Mouse (Mus musculus): Measurements from ENCODE around the gene Vmn2r89. TPM values are rescaled to one million over a fixed set of nuclear protein-coding genes. Genes with fewer than 3 reads are reported as not detected.

Gene Vmn2r89
- polyA plus RNA-seq, 1 experiment, result not detected

DNA sequence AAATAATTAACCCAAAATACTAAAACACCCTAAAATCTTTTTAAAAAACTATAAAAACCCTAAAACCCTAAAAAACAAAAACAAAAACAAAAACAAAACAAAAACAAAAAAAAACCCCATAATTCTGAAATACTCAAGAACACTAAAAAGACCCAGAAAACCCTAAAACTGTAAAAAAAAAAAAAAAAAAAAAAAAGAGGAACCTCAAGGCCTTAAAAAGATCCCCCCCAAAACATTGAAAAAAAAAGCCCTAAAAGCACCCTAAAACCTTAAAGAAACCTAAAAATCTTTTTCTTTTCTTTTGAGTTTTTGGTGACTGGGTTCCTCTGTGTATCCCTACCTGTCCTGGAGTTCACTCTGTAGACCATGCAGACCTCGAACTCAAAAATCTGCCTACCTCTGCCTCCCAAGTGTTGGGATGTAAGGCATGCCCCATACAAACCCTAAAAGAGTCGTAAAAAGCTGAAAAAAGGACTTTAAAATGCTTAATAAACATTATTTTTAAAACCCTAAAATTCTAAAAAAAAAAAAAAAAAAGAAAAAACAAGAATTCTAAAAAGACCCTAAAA is 48.1 kb downstream of the Vmn2r89 start:
- Histone ChIP-seq H3K4me1 (replicated peaks; ENCODE audit: control insufficient read depth, insufficient read depth, low read length) (no peaks in the 10 kb centered on the region), H3K27me3 (ENCODE audit: control insufficient read depth, insufficient read depth, low read length) (no peaks in the 10 kb centered on the region), H3K4me3 (ENCODE audit: control insufficient read depth, insufficient read depth, low read length) (no peak overlapping the region), H3K36me3 (ENCODE audit: control insufficient read depth, insufficient read depth, low read length) (no peaks in the 10 kb centered on the region), H3K27ac (ENCODE audit: control insufficient read depth, insufficient read depth, low read length) (no peak overlapping the region)
- no peak for DNase-seq
- TF ChIP-seq POLR2A (IDR thresholded peaks at IDR 0.05; ENCODE audit: control insufficient read depth, extremely low read depth, insufficient read depth, low read length, poor library complexity), result no peak
- no peak for TF ChIP-seq CTCF (IDR thresholded peaks at IDR 0.05; ENCODE audit: borderline replicate concordance, control insufficient read depth, extremely low read depth, insufficient read depth, low read length, poor library complexity)
- whole genome bisulfite sequencing, result 90% methylated on average over 2 of the region's 2 CpGs

DNA sequence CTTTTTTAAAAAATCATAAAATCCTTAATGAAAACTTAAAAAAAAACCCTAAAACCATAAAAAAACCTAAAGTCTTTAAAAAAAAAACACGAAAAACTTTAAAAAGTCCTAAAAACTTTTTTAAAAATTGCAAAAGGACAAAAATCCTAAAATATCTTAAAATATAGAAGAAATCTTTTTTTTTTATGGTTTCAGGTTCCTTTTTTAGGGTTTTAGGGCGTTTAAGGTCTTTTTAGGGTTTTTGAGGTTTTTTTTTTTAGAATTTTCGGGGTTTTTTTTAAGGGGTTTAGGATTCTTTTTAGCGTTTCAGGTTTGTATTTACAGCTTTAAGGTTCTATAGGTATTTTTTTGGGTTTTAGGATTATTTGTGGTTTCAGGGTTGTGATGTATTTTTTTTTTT is 48.8 kb downstream of the Vmn2r89 start:
- Histone ChIP-seq H3K4me1 (replicated peaks; ENCODE audit: control insufficient read depth, insufficient read depth, low read length) (no peaks in the 10 kb centered on the region), H3K36me3 (ENCODE audit: control insufficient read depth, insufficient read depth, low read length) (no peaks in the 10 kb centered on the region), H3K4me3 (ENCODE audit: control insufficient read depth, insufficient read depth, low read length) (no peak overlapping the region), H3K27me3 (ENCODE audit: control insufficient read depth, insufficient read depth, low read length) (no peaks in the 10 kb centered on the region), H3K27ac (ENCODE audit: control insufficient read depth, insufficient read depth, low read length) (no peak overlapping the region)
- TF ChIP-seq CTCF (IDR thresholded peaks at IDR 0.05; ENCODE audit: borderline replicate concordance, control insufficient read depth, extremely low read depth, insufficient read depth, low read length, poor library complexity) (no peak), POLR2A (IDR thresholded peaks at IDR 0.05; ENCODE audit: control insufficient read depth, extremely low read depth, insufficient read depth, low read length, poor library complexity) (no peak)
- DNase-seq, result no peak
- 17% methylated on average over 4 of the region's 4 CpGs for WGBS

DNA sequence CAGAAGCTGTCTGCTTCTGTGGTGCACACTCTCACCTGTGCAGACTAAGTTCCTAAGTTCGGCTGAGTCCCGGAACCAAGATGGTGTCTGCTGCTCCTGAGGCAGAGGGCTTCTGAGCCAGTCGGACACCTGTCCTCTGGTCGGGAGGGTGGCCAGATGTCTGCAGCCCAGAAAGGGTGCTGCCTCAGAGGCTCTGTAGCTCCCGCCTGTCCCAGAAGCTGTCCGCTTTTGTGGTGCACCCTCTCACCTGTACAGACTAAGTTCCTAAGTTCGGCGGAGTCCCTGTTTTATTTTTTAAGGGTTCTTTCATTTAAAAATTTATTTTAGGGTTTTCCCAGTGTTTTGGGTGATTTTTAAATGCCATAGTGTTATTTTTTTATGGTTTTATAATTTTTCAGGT is 55.8 kb downstream of the Vmn2r89 start:
- Histone ChIP-seq H3K27ac (ENCODE audit: control insufficient read depth, insufficient read depth, low read length) (no peak overlapping the region), H3K36me3 (ENCODE audit: control insufficient read depth, insufficient read depth, low read length) (no peaks in the 10 kb centered on the region), H3K4me3 (ENCODE audit: control insufficient read depth, insufficient read depth, low read length) (no peak overlapping the region), H3K27me3 (ENCODE audit: control insufficient read depth, insufficient read depth, low read length) (no peaks in the 10 kb centered on the region), H3K4me1 (replicated peaks; ENCODE audit: control insufficient read depth, insufficient read depth, low read length) (no peaks in the 10 kb centered on the region)
- TF ChIP-seq POLR2A (IDR thresholded peaks at IDR 0.05; ENCODE audit: control insufficient read depth, extremely low read depth, insufficient read depth, low read length, poor library complexity), result no peak
- no peak for TF ChIP-seq CTCF (IDR thresholded peaks at IDR 0.05; ENCODE audit: borderline replicate concordance, control insufficient read depth, extremely low read depth, insufficient read depth, low read length, poor library complexity)
- DNase-seq, result no peak
- 99% methylated on average over 8 of the region's 8 CpGs for WGBS

Other genes with a start within 250 kb of the Vmn2r89 start
- not detected in 2 replicates for gene Ear14, start 248.5 kb upstream of the Vmn2r89 start, polyA plus RNA-seq (2012; rRNA removed)
- 1.1 and 1.8 TPM in 2 replicates for gene Rnase2a, start 195.7 kb upstream of the Vmn2r89 start, polyA plus RNA-seq (2012; rRNA removed)
- gene Gm7247, start 90.1 kb upstream of the Vmn2r89 start, polyA plus RNA-seq (2012; rRNA removed), result not detected in 2 replicates
- gene Vmn2r88, start 41.0 kb upstream of the Vmn2r89 start, polyA plus RNA-seq (2012; rRNA removed), result not detected in 2 replicates
- gene Gm5622, start 100.9 kb downstream of the Vmn2r89 start, polyA plus RNA-seq (2012; rRNA removed), result not detected in 2 replicates
- gene Gm17175, start 122.2 kb downstream of the Vmn2r89 start, polyA plus RNA-seq (2012; rRNA removed), result not detected in 2 replicates
- gene Gm17174, start 140.3 kb downstream of the Vmn2r89 start, polyA plus RNA-seq (2012; rRNA removed), result not detected in 2 replicates
- not detected in 2 replicates for gene Gm17078, start 159.5 kb downstream of the Vmn2r89 start, polyA plus RNA-seq (2012; rRNA removed)
- not detected in 2 replicates for gene Gm4181, start 183.8 kb downstream of the Vmn2r89 start, polyA plus RNA-seq (2012; rRNA removed)
- gene Gm17079, start 243.6 kb downstream of the Vmn2r89 start, polyA plus RNA-seq (2012; rRNA removed), result not detected in 2 replicates